Mouse (Mus musculus): ENCODE measurements around the gene Nav1. TPM values are rescaled to one million over a fixed set of nuclear protein-coding genes. Genes with fewer than 3 reads are reported as not detected.
A peak's percentile ranks its signal among the peaks of the same experiment; 100 is the strongest.

Gene Nav1
- total RNA-seq (2021): 10 to 100 TPM; 25.9 to 34.5 TPM
- long read RNA-seq, experiment 1, partial matches to known transcripts: 0 of 11 reads
- long read RNA-seq, experiment 1, other reads (novel, unspliced or antisense): 11 of 11 reads
- long read RNA-seq, experiment 2, partial matches to known transcripts: 1 of 7 reads
- long read RNA-seq, experiment 2, other reads (novel, unspliced or antisense): 6 of 7 reads

GRCm38 (mm10) chr1:135607019-135607418 is at the start of gene Nav1:
Gene Nav1, minus strand, starts transcription at chr1:135607295.
- DNase-seq: no peak
- intact Hi-C loops (cut with DNase I): no loop called here

DNA sequence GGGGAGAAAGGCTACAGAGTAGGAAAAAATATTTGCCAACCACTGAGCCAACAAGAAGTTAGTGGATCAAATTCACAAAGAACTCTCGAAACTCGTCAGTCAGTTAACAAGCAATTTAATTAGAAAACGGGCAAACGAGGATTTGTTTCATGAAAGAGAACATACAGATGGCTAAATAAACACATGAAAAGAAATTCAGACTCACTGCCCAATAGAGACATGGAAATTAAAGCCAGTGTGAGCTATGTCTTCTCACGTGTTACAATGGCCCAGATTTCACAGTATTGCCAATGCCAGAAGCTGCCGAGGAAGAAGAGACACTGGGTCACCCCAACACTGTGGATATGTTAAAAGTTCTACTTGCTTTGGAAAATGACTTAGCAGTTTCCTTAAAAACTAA is 46.8 kb upstream of the Nav1 start:
- intact Hi-C loops (cut with DNase I): no loop called here
- no peak for DNase-seq

DNA sequence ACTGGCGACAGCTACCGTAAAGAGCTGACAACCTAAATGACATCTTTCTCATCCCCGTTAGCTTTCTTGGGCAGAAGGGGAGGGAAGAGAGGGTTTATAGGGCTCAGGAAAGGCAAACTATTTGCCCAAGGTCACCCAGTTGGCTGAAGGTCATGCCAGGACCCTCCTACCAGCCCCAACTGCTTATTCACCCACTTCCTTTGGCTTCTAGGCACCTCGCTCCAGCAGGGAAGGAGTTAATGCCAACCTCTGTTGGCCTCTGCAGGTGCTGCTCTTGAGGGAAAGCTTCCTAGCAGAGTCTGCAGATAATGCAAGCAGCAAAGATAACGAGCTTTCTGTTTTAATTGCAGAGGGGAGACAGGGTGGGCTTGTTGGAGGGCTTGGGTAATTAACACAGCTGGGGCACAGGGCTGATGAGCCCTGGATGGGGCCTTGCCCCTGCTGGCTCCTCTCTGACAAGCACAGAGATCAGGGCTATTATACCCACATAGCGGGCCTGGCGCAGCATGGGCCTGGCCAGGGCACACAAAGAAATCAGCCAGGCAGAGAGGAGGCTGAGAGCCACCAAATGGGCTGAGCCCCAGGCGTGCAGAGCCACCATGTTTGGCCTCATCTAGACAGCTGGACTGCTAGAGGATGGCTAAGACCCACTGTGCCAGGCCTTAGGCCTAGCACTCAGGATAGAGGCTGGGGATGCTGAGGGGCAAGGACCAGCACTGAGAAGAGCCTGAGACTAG is 38.5 kb upstream of the Nav1 start:
- intact Hi-C loops (cut with DNase I): no loop called here
- DNase-seq: no peak

- peak in 1 of 2 experiments; percentile 62 for DNase-seq
- intact Hi-C loops (cut with DNase I): no loop called here
These were observed 37.0 kb upstream of the Nav1 start for GRCm38 (mm10) chr1:135644110-135644509.

DNA sequence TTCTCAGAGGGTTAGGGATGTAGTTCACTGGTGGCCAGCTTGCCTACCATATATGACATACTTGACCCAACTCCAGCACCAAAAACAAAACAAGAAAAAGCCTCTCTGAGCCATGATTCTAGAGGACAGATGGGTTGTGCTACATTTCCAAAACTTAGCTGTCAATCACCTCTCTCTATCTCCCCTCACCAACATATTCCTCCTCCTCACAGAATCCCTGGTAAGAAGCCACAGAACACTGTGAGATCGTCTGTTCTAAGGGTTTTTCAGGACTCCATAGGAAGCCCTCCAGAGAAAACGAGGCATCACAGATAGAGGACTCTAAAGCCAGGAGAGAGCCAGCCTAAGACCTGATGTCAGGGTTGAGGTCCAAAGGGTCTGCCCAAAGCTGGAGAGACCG is 36.6 kb upstream of the Nav1 start:
- intact Hi-C loops (cut with DNase I): no loop called here
- no peak for DNase-seq

GRCm38 (mm10) chr1:135639853-135640252 is 32.8 kb upstream of the Nav1 start:
- no peak for DNase-seq
- intact Hi-C loops (cut with DNase I): no loop called here

DNA sequence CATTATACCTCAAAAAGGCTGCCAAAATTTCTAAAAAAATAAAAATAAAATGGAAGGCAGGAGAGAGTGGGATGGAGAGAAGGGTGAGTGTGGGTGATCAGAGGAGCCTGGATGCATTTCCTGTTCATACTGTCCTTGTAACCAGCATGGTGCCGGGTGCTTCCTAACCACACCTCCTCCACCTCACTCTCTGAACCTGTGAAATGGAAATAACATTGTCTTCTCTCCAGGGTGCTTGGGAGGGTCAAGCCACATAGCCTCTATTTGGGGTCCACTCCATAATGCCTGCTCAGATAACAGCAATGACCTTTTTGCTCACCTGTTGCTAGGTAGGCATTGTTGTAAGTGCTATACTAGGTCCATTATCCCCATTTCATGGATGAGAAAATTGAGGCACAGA is 32.0 kb upstream of the Nav1 start:
- intact Hi-C loops (cut with DNase I): no loop called here
- DNase-seq: no peak

DNA sequence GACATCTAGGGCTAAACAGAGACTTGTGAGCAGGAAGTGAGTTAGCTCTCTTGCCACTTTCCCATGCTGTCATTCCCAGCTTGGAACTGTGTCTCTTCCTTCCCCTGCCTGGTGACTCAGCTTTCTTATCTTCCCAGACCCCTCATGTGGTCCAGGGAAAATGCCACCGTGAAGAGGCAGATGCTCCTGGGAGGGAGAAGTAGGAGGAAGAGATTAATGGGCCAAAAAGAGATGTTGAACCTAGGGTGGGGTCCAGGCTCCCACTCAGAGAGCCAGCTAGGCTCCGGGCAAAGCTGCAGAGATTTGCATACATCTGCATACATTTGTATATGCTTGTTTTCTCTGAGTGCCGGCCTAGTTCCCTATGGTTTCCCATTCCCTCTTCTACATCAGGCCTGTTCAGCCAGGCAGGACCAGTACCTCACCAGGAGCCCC is 30.5 kb upstream of the Nav1 start:
- intact Hi-C loops (cut with DNase I): no loop called here
- no peak for DNase-seq

GRCm38 (mm10) chr1:135636111-135636511 is 29.0 kb upstream of the Nav1 start:
- DNase-seq: no peak
- intact Hi-C loops (cut with DNase I): no loop called here

- intact Hi-C loops (cut with DNase I): no loop called here
- DNase-seq: no peak
These were observed 28.4 kb upstream of the Nav1 start for GRCm38 (mm10) chr1:135635323-135636064.

DNA sequence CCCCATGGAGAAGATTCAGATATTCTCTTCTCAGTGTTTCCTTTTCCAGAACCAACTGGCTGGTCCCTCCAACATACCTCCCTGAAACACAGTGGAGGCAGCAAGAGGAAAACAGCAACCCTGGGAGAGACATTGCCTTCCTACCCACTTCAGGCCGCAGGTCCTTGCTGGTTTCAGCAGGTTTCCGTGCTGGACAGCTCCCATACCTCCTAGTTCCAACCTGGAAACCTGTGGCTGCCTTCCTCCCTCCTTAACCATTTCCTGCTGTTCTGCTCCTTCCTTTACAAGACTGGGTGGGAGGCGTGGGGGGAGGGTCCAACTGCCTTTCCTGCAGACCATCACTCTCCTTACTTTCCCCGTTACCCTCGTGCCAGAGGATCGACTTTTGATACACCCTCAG is 27.7 kb upstream of the Nav1 start:
- peak; percentile 57 to 73 for DNase-seq
- intact Hi-C loops (cut with DNase I): loop anchor here (5.0 kb wide), 2 partner anchors 33 to 42 kb away; no protein-coding TSS in a partner anchor

DNA sequence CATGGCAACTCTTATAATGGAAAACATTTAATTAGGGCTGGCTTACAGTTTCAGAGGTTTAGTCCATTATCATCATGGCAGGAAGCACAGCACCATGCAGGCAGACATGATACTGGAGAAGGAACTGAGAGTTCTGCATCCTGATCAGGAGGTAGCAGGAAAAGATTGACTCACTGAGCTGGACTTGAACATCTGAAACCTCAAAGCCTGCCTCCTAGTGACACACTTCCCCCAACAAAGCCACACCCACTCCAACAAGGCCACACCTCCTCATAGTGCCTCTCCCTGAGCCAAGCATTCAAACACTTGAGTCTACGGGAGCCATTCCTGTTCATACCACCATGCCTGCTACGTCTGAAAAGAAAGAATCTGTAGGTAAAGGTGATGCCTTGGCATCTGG is 26.8 kb upstream of the Nav1 start:
- intact Hi-C loops (cut with DNase I): loop anchor here (5.0 kb wide), 2 partner anchors 33 to 42 kb away; no protein-coding TSS in a partner anchor
- no peak for DNase-seq

DNA sequence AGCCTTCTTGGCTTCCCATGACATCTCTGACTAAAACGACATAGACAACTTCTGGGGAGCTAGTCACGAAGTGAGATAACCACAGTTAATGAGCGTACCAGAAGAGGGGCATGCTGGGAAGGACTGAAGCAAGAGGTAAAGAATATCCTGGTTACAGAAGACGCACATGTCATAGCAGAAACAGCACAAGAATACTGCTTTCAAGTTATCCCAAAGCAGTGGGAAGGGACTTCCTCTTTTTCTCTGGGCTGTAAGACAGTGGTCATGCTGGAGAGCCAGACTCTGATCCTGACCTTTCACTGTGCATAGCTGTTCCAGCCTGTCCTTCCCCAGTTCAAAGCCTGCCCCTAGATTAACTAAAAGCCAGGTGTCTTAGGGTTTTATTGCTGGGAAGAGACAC is 26.4 kb upstream of the Nav1 start:
- no peak for DNase-seq
- intact Hi-C loops (cut with DNase I): loop anchor here (5.0 kb wide), 2 partner anchors 34 to 41 kb away; no protein-coding TSS in a partner anchor

- DNase-seq: no peak
- intact Hi-C loops (cut with DNase I): loop anchor here (5.0 kb wide), 2 partner anchors 35 to 40 kb away; no protein-coding TSS in a partner anchor
These were observed 25.1 kb upstream of the Nav1 start for GRCm38 (mm10) chr1:135632199-135632598.

DNA sequence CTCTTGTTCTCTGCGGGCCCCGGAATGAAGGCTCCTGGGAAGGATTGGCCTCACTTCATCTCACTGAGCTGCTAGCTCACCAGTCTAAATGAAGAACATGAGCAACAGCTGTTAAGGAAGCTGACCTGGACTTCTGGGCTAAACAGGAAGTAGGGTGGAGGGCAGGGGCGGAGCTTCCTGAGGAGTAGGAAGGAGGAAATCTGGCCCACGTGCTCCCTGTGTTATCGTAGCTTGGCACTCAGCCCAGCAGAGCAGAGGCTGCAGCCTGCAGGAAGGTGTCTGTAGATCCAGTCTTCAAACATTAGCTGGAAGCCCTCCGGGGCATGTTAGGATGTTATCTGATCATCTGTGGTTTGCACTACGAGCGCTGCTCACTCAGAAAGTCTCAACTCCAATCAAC is 24.4 kb upstream of the Nav1 start:
- peak; percentile 89 for DNase-seq
- intact Hi-C loops (cut with DNase I): loop anchor here (5.0 kb wide), 2 partner anchors 36 to 39 kb away; no protein-coding TSS in a partner anchor

GRCm38 (mm10) chr1:135629846-135630245 is 22.8 kb upstream of the Nav1 start:
- DNase-seq: no peak
- intact Hi-C loops (cut with DNase I): loop anchor here (5.0 kb wide), 2 partner anchors 37 to 38 kb away; no protein-coding TSS in a partner anchor

DNA sequence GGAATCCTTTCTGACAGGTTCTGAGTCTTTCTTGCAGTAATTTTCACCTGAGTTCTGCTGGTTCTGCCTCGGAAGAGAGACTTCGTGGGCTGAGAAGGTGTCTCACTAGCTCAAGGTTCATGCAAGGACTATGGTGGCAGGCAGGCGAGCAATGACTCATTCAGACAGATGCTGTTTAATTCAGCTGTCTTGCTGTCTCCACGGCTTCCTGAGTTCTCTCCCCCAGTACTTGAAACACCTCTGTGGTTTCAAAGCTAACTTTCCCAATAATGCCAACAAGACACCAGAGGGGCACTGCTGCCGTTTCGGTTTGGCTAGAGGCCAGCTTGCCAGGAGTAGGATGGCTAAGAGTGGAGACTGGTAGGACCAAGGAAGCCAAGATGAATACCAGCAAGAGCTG is 19.1 kb upstream of the Nav1 start:
- intact Hi-C loops (cut with DNase I): no loop called here
- DNase-seq: no peak

DNA sequence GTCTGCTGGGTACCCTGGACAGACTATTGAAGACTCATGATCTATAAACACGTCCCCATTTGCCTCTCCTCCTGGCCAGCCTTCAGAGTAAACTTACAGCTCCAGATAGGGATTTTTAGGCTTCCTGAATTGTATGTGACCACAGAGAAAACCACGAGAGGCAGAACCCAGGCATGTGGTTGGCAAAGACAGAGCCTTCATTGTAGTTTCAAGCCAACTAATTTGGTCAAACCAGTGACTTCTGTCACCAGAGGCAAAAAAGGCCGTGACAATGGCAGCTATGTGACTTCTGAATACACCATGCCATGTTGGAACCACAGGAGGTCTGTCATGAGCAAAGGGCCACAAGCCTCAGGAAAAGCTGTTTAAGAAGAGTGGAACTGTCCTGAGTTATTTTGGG is 18.6 kb upstream of the Nav1 start:
- intact Hi-C loops (cut with DNase I): no loop called here

DNA sequence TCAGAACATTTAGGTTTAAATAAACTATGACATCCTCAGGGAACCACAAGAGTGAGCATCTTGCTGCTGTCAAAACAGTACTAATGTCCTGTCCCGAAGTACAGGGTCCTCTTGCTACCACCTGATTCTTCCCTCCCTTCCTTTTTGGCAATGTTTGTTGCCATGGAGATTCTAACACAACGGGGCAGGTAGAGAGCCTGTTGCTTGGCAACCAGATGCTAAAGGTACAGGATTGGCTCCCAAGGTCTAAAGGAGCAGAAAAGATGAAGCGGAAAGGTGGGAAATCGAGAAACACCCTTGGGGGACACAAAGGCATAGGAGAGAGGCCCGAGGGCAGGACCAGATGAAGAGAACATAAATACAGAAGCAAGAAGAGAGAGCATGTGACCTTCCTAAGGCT is 17.6 kb upstream of the Nav1 start:
- no peak for DNase-seq
- intact Hi-C loops (cut with DNase I): no loop called here

More for the DNA sequence above, 18.6 kb upstream of the Nav1 start:
- DNase-seq: no peak

- no peak for DNase-seq
- intact Hi-C loops (cut with DNase I): no loop called here
These were observed 16.0 kb upstream of the Nav1 start for GRCm38 (mm10) chr1:135623136-135623535.

DNA sequence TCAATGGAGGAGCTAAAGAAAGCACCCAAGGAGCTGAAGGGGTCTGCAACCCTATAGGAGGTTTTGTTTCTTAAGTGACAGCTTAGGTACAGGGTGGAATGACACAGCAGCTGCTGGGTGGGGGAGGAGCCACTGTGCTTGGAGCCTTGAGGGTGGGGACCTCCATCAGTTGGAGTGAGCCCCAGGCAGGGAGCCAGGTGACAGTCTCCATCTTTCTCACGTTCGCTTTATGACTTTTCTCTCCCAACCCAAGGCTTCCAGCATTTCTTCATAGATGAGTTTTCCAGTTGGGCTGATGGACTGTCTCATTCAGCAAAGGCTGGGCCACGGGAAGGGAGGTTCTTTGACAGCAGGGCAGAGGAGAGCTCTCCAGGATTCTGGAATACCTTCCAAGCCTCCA is 14.2 kb upstream of the Nav1 start:
- DNase-seq: peak in 1 of 2 experiments; percentile 53

More for the DNA sequence above, 14.2 kb upstream of the Nav1 start:
- intact Hi-C loops (cut with DNase I): no loop called here

Measured in heart, postnatal 14 days (tissue).